Mouse (Mus musculus) CH12.LX (cell line): ENCODE data around the gene Wdfy2. TPM values are rescaled to one million over a fixed set of nuclear protein-coding genes. Genes with fewer than 3 reads are reported as not detected.

Experiments used
- DNase-seq: peaks from one replicate; pipeline ENCODE4 v3.0.0-alpha.2; 2013; ENCODE audit errors: extremely low read depth
- H3K27ac ChIP-seq: 2 replicates; pipeline ENCODE4 v1.5.1; 2012; ENCODE audit warnings: low read depth, mild to moderate bottlenecking, control low read depth, moderate library complexity; ENCODE audit not compliant: insufficient read depth
- H3K27me3 ChIP-seq: replicated peaks from 2 replicates; pipeline ENCODE3; 2012; ENCODE audit warnings: inconsistent platforms
- H3K36me3 ChIP-seq, 2 experiments: replicated peaks in 1 of 2; 2 replicates each; pipeline versions ENCODE3 to v1.6.1; 2012; ENCODE audit warnings: inconsistent platforms in 1 of 2, low read length in 1 of 2, mild to moderate bottlenecking in 1 of 2, mixed read lengths in 1 of 2, moderate library complexity in 1 of 2; ENCODE audit not compliant: control insufficient read depth in 1 of 2, insufficient read depth in 1 of 2
- H3K4me1 ChIP-seq, 2 experiments: 2 replicates each; pipeline ENCODE4 v1.6.1; 2012; ENCODE audit warnings: inconsistent platforms in 1 of 2, moderate library complexity in 1 of 2; ENCODE audit not compliant: insufficient read depth in 2 of 2, control insufficient read depth in 1 of 2
- H3K4me2 ChIP-seq: 2 replicates; pipeline ENCODE4 v1.6.1; 2012; ENCODE audit warnings: low read depth, mild to moderate bottlenecking, control low read depth; ENCODE audit not compliant: poor library complexity, insufficient read depth, severe bottlenecking
- H3K4me3 ChIP-seq, 3 experiments: fragments of 150-350 bp in 1 of 3; sonication (generic) in 1 of 3; replicated peaks in 1 of 3; 2 replicates each; pipeline versions ENCODE3 to v1.5.1; 2011 to 2012; ENCODE audit warnings: low read depth in 2 of 3, low read length in 2 of 3, mild to moderate bottlenecking in 2 of 3, moderate library complexity in 2 of 3, control low read depth in 1 of 3, improper control_type of control experiment in 1 of 3, inconsistent platforms in 1 of 3, mixed read lengths in 1 of 3; ENCODE audit not compliant: poor library complexity in 1 of 3
- H3K79me2 ChIP-seq: replicated peaks from 2 replicates; pipeline ENCODE4 v1.6.1; 2012; ENCODE audit warnings: mild to moderate bottlenecking, moderate library complexity; ENCODE audit not compliant: control insufficient read depth, poor library complexity, insufficient read depth, severe bottlenecking; ENCODE audit errors: extremely low read depth
- H3K9ac ChIP-seq: 2 replicates; pipeline ENCODE4 v1.6.1; 2012; ENCODE audit warnings: low read depth, mild to moderate bottlenecking, control low read depth, moderate library complexity; ENCODE audit not compliant: insufficient read depth
- H3K9me3 ChIP-seq: replicated peaks from 2 replicates; pipeline ENCODE3; 2012; ENCODE audit warnings: low read length, inconsistent platforms, mixed read lengths
- BHLHE40 ChIP-seq: IDR thresholded peaks from 2 replicates; pipeline ENCODE4 v1.6.1; 2011; ENCODE audit warnings: mild to moderate bottlenecking, low read depth, low read length, improper control_type of control experiment
- CHD1 ChIP-seq: IDR thresholded peaks from 2 replicates; pipeline ENCODE4 v1.6.1; 2012; ENCODE audit warnings: low read depth, low read length, improper control_type of control experiment, inconsistent platforms
- CHD2 ChIP-seq: IDR thresholded peaks from 2 replicates; pipeline ENCODE4 v1.6.1; 2011; ENCODE audit warnings: low read length, improper control_type of control experiment
- CTCF ChIP-seq, 2 experiments: IDR thresholded peaks in 1 of 2; conservative IDR thresholded peaks in 1 of 2; 2 replicates each; pipeline ENCODE4 v1.5.1; 2011 to 2012; ENCODE audit warnings: low read depth in 2 of 2, low read length in 2 of 2, improper control_type of control experiment in 1 of 2, inconsistent platforms in 1 of 2, mild to moderate bottlenecking in 1 of 2, moderate library complexity in 1 of 2
- ELF1 ChIP-seq: IDR thresholded peaks from 2 replicates; pipeline ENCODE4 v1.6.1; 2014; ENCODE audit warnings: low read depth, mild to moderate bottlenecking, inconsistent platforms, low read length, improper control_type of control experiment
- EP300 ChIP-seq: IDR thresholded peaks from 2 replicates; pipeline ENCODE4 v1.6.1; 2011; ENCODE audit warnings: low read length, improper control_type of control experiment
- ETS1 ChIP-seq: conservative IDR thresholded peaks from 2 replicates; pipeline ENCODE4 v1.6.1; 2012; ENCODE audit warnings: low read depth, mild to moderate bottlenecking, inconsistent platforms, low read length, improper control_type of control experiment, moderate library complexity
- GABPA ChIP-seq: IDR thresholded peaks from 2 replicates; pipeline ENCODE4 v1.6.1; 2012; ENCODE audit warnings: low read depth, low read length, improper control_type of control experiment, inconsistent platforms; ENCODE audit not compliant: insufficient replicate concordance
- IRF4 ChIP-seq: IDR thresholded peaks from 2 replicates; pipeline ENCODE4 v1.6.1; 2014; ENCODE audit warnings: low read depth, mild to moderate bottlenecking, inconsistent platforms, low read length, improper control_type of control experiment
- JUN ChIP-seq: IDR thresholded peaks from 2 replicates; pipeline ENCODE4 v1.6.1; 2011; ENCODE audit warnings: low read depth, mild to moderate bottlenecking, low read length, improper control_type of control experiment, moderate library complexity; ENCODE audit not compliant: insufficient read depth
- JUND ChIP-seq: conservative IDR thresholded peaks from 2 replicates; pipeline ENCODE4 v1.6.1; 2011; ENCODE audit warnings: low read depth, low read length, improper control_type of control experiment
- MAX ChIP-seq: IDR thresholded peaks from 2 replicates; pipeline ENCODE4 v1.6.1; 2011; ENCODE audit warnings: low read length, improper control_type of control experiment
- POLR2A ChIP-seq: IDR thresholded peaks from 2 replicates; pipeline ENCODE4 v1.6.1; 2011; ENCODE audit warnings: low read depth, mild to moderate bottlenecking, improper control_type of control experiment, low read length
- POLR2AphosphoS2 ChIP-seq: IDR thresholded peaks from 2 replicates; pipeline ENCODE4 v1.6.1; 2011; ENCODE audit warnings: low read depth, low read length, improper control_type of control experiment
- RCOR1 ChIP-seq: conservative IDR thresholded peaks from 2 replicates; pipeline ENCODE4 v1.6.1; 2012; ENCODE audit warnings: low read depth, mild to moderate bottlenecking, inconsistent platforms, low read length, improper control_type of control experiment
- SIN3A ChIP-seq: IDR thresholded peaks from 2 replicates; pipeline ENCODE4 v1.6.1; 2012; ENCODE audit warnings: low read length, improper control_type of control experiment, inconsistent platforms
- SMC3 ChIP-seq: IDR thresholded peaks from 2 replicates; pipeline ENCODE4 v1.6.1; 2011; ENCODE audit warnings: low read depth, low read length, improper control_type of control experiment
- TBP ChIP-seq: conservative IDR thresholded peaks from 2 replicates; pipeline ENCODE4 v1.6.1; 2011; ENCODE audit warnings: low read depth, low read length, improper control_type of control experiment
- TCF12 ChIP-seq: IDR thresholded peaks from 2 replicates; pipeline ENCODE4 v1.6.1; 2014; ENCODE audit warnings: low read depth, mild to moderate bottlenecking, inconsistent platforms, low read length, improper control_type of control experiment
- UBTF ChIP-seq: IDR thresholded peaks from 2 replicates; pipeline ENCODE4 v1.6.1; 2012; ENCODE audit warnings: low read depth, mild to moderate bottlenecking, inconsistent platforms, low read length, improper control_type of control experiment, moderate library complexity
- USF2 ChIP-seq: conservative IDR thresholded peaks from 2 replicates; pipeline ENCODE4 v1.6.1; 2011; ENCODE audit warnings: low read depth, low read length, improper control_type of control experiment
- ZC3H11A ChIP-seq: IDR thresholded peaks from 2 replicates; pipeline ENCODE4 v1.6.1; 2012; ENCODE audit warnings: low read depth, mild to moderate bottlenecking, inconsistent platforms, low read length, improper control_type of control experiment
- dilution Hi-C: fragments of 300-500 bp; cut with MboI; formaldehyde crosslinking; loops from 2 replicates; pipeline ENCODE4 v1.14.3; 2020; ENCODE audit warnings: low sequenced_read_pairs; ENCODE audit not compliant: extremely low pct_unique_long_range_greater_than_20kb, extremely low pct_ligation_motif_present
- in situ Hi-C: fragments of 300-500 bp; cut with MboI; formaldehyde crosslinking; loops from 3 replicates; pipeline ENCODE4 v1.14.3; 2019; ENCODE audit warnings: low sequenced_read_pairs, low pct_ligation_motif_present, low pct_unique_long_range_greater_than_20kb, mixed read lengths
- polyA plus RNA-seq: library from polyadenylated mRNA; unstranded; fragments of >175 nt; gene quantifications from 2 replicates; pipeline ENCODE4 v1.2.1, GENCODE M21; 2012; ENCODE audit warnings: low read depth; ENCODE audit not compliant: insufficient read length
- total RNA-seq, 2 experiments: library from RNA; depleted of rRNA; stranded (reverse); fragments of 300-350 nt in 1 of 2; fragments of >200 nt in 1 of 2; gene quantifications; 2 replicates each; pipeline ENCODE4 v1.2.3; 2012 to 2014

Wdfy2 gene
- total and polyA plus RNA-seq, 3 experiments, result 6.3 to 6.7 (median 6.6) TPM

DNA sequence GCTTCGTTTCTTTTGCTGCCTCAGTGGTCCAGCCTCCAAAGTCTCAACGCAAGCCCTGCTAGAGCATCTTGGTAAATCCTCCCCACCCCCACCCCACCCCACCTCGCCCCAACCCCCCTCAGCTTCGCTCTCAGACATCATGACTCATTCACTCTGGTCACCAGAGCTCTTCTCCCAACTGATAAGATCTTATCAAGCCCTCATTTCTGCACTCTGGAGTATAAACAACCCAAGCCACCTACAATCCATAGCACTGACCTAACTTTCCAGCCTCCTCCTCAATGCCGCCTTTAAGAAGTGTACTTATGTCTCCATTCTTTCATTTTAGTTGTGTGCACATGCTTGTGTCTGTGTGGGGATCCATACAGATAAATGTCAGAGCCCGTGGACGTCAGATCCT is 41.8 kb upstream of the Wdfy2 start:
- no peaks in the 10 kb centered on the region for H3K79me2 ChIP-seq
- H3K27ac ChIP-seq, result no peak overlapping the region
- dilution Hi-C loops, result no loop called here
- no peak overlapping the region for H3K9ac ChIP-seq
- DNase-seq, result no peak
- H3K4me3 ChIP-seq, result no peak overlapping the region
- no peaks in the 10 kb centered on the region for H3K36me3 ChIP-seq
- in situ Hi-C loops, result no loop called here
- TF ChIP-seq BHLHE40 (no peak), GABPA (no peak), CHD2 (no peak), SIN3A (no peak), USF2 (no peak), RCOR1 (no peak), POLR2A (no peak), CHD1 (no peak), CTCF (conservative IDR thresholded peaks at IDR 0.05 in 1 of 2, IDR thresholded peaks at IDR 0.05 in 1 of 2; ENCODE audit: low read depth in 2 of 2, low read length in 2 of 2) (no peak), TBP (no peak), TCF12 (no peak)
- TF ChIP-seq, all 38 proteins: peak for 0
- Histone ChIP-seq H3K27me3 (no peaks in the 10 kb centered on the region), H3K4me1 (0 out of 4 replicates have a peak, but pooled peaks cover 0 to 2% of the 10 kb centered on the region in 2 experiments), H3K4me2 (0 out of 2 replicates have a peak overlapping the region, but pooled peaks have one; percentile 9), H3K9me3 (no peaks in the 10 kb centered on the region)

DNA sequence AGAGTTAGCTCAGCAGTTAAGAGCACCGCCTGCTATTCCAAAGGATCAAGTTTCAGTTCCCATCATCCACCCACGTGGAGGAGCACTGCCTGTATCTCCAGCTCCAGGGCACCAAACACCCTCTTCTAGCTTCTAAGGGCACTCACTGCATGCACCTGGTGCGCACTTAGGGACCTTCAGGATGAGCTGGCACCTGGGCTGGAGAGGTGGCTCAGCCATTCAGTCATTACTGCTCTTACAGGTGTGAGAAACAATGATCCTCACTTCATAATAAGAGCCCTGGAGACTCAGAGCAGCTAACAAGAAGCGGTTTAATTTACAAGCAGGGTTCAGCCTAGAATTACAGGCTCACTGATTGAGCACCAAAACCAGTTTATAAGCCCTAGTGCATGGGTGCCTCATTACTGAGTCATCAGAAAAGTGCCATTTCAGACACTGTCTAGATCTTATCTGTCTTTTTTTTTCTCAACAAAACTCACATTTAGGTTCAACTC is 38.8 kb upstream of the Wdfy2 start:
- DNase-seq, result no peak
- no peak overlapping the region for H3K4me2 ChIP-seq

DNA sequence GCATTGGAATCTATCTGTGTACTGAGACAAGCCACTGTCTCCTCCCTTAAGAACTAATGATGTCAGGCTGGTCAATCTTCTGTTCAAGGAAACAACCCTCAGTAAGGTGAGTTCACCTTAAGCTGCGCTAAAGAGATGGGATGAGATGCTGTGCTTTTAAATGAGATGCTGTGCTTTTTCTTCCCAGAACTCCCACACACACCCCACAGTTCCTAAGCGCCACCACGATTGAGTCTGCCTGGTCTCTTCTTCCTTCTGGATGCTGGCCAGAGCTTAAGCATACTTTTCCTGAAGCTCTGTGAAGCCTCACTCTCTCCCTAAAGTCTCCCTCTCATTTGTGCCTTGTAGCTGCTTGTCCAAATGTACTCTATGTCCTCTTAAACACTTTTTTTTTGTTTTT is 36.7 kb upstream of the Wdfy2 start:
- H3K9me3 ChIP-seq, result no peaks in the 10 kb centered on the region
- no peak overlapping the region for H3K4me2 ChIP-seq
- H3K27ac ChIP-seq, result no peak overlapping the region
- no peaks in the 10 kb centered on the region for H3K79me2 ChIP-seq
- in situ Hi-C loops, result no loop called here
- H3K9ac ChIP-seq, result no peak overlapping the region
- H3K4me1 ChIP-seq, result 0 out of 4 replicates have a peak, but pooled peaks cover 0 to 2% of the 10 kb centered on the region in 2 experiments
- dilution Hi-C loops, result no loop called here
- no peaks in the 10 kb centered on the region for H3K27me3 ChIP-seq
- H3K4me3 ChIP-seq, result no peak overlapping the region
- TF ChIP-seq SMC3 (no peak), MAX (no peak), JUND (no peak), POLR2AphosphoS2 (no peak), JUN (no peak), ELF1 (no peak), ZC3H11A (no peak), UBTF (no peak), ETS1 (no peak), USF2 (no peak), TCF12 (no peak), EP300 (no peak)
- DNase-seq, result no peak
- H3K36me3 ChIP-seq, result no peaks in the 10 kb centered on the region

More for the DNA sequence above, 38.8 kb upstream of the Wdfy2 start:
- no peaks in the 10 kb centered on the region for H3K36me3 ChIP-seq
- no peak overlapping the region for H3K27ac ChIP-seq
- no peaks in the 10 kb centered on the region for H3K9me3 ChIP-seq
- TF ChIP-seq IRF4 (no peak), TBP (no peak)
- TF ChIP-seq, all 38 proteins: peak for 0
- 0 out of 4 replicates have a peak, but pooled peaks cover 0 to 2% of the 10 kb centered on the region in 2 experiments for H3K4me1 ChIP-seq
- H3K4me3 ChIP-seq, result no peak overlapping the region
- H3K27me3 ChIP-seq, result no peaks in the 10 kb centered on the region
- no peak overlapping the region for H3K9ac ChIP-seq
- dilution Hi-C loops, result no loop called here
- no peaks in the 10 kb centered on the region for H3K79me2 ChIP-seq
- in situ Hi-C loops, result no loop called here
